Mouse (Mus musculus): ENCODE results near the gene 4931429L15Rik. TPM values are rescaled to one million over a fixed set of nuclear protein-coding genes. Genes with fewer than 3 reads are reported as not detected.

Gene 4931429L15Rik
- polyA plus RNA-seq, 1 experiment = not detected

GRCm38 (mm10) chr9:46261131-46261530, 58.7 kb downstream of the 4931429L15Rik start:
- 89% methylated on average over 7 of the region's 7 CpGs for WGBS
- H3K4me1 ChIP-seq (ENCODE audit: control insufficient read depth, insufficient read depth, insufficient read length) = no peaks in the 10 kb centered on the region
- no peak for DNase-seq (ENCODE audit: low read depth in 1 of 2, low spot score in 2 of 2)
- H3K36me3 ChIP-seq (ENCODE audit: control insufficient read depth, insufficient read depth, low read length) = no peaks in the 10 kb centered on the region
- TF ChIP-seq POLR2A (IDR thresholded peaks at IDR 0.05; ENCODE audit: low read depth, low read length) (no peak), CTCF (IDR thresholded peaks at IDR 0.05; ENCODE audit: extremely low read depth, insufficient read depth, insufficient read length, insufficient replicate concordance) (no peak)
- no peaks in the 10 kb centered on the region for H3K27me3 ChIP-seq (ENCODE audit: control insufficient read depth, insufficient read depth, low read length)
- no peak overlapping the region for H3K4me3 ChIP-seq (ENCODE audit: extremely low read depth, insufficient read depth, insufficient read length)
- H3K27ac ChIP-seq (ENCODE audit: insufficient read depth, low read length) = no peak overlapping the region

DNA sequence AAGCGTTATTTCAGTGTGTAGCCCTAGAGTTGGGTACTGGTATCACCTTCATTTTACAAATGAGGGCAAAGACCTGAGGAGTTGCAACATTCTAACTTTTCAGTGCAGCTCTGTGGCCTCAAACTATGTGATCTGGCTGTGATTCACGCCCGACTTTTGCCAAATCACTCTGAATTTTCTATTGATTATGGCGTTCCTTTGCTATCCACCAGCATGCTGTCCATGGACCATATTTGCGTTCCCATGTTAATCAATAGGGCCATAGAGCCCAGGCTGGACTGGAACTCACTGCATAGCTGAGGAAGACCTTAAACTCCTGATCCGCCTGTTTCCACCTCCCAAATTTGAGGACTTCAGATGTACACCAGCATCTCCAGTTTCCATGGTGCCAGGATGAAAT, 60.7 kb downstream of the 4931429L15Rik start:
- WGBS = 90% methylated on average over 6 of the region's 6 CpGs
- H3K27ac ChIP-seq (ENCODE audit: insufficient read depth, low read length) = no peak overlapping the region
- H3K4me1 ChIP-seq (ENCODE audit: control insufficient read depth, insufficient read depth, insufficient read length) = no peaks in the 10 kb centered on the region
- H3K27me3 ChIP-seq (ENCODE audit: control insufficient read depth, insufficient read depth, low read length) = no peaks in the 10 kb centered on the region
- no peaks in the 10 kb centered on the region for H3K36me3 ChIP-seq (ENCODE audit: control insufficient read depth, insufficient read depth, low read length)
- H3K4me3 ChIP-seq (ENCODE audit: extremely low read depth, insufficient read depth, insufficient read length) = no peak overlapping the region
- DNase-seq (ENCODE audit: low read depth in 1 of 2, low spot score in 2 of 2) = no peak
- no peak for TF ChIP-seq CTCF (IDR thresholded peaks at IDR 0.05; ENCODE audit: extremely low read depth, insufficient read depth, insufficient read length, insufficient replicate concordance)
- TF ChIP-seq POLR2A (IDR thresholded peaks at IDR 0.05; ENCODE audit: low read depth, low read length) = no peak

- H3K4me3 ChIP-seq (ENCODE audit: extremely low read depth, insufficient read depth, insufficient read length) = no peak overlapping the region
- WGBS = 81% methylated on average over 3 of the region's 3 CpGs
- no peak overlapping the region for H3K27ac ChIP-seq (ENCODE audit: insufficient read depth, low read length)
- DNase-seq (ENCODE audit: low read depth in 1 of 2, low spot score in 2 of 2) = no peak
- H3K27me3 ChIP-seq (ENCODE audit: control insufficient read depth, insufficient read depth, low read length) = no peaks in the 10 kb centered on the region
- H3K36me3 ChIP-seq (ENCODE audit: control insufficient read depth, insufficient read depth, low read length) = no peaks in the 10 kb centered on the region
- H3K4me1 ChIP-seq (ENCODE audit: control insufficient read depth, insufficient read depth, insufficient read length) = no peaks in the 10 kb centered on the region
- no peak for TF ChIP-seq CTCF (IDR thresholded peaks at IDR 0.05; ENCODE audit: extremely low read depth, insufficient read depth, insufficient read length, insufficient replicate concordance)
- TF ChIP-seq POLR2A (IDR thresholded peaks at IDR 0.05; ENCODE audit: low read depth, low read length) = no peak
These were observed 62.2 kb downstream of the 4931429L15Rik start for GRCm38 (mm10) chr9:46257546-46257945.

- H3K36me3 ChIP-seq (ENCODE audit: control insufficient read depth, insufficient read depth, low read length) = no peaks in the 10 kb centered on the region
- no peaks in the 10 kb centered on the region for H3K27me3 ChIP-seq (ENCODE audit: control insufficient read depth, insufficient read depth, low read length)
- H3K27ac ChIP-seq (ENCODE audit: insufficient read depth, low read length) = no peak overlapping the region
- no peak for TF ChIP-seq CTCF (IDR thresholded peaks at IDR 0.05; ENCODE audit: extremely low read depth, insufficient read depth, insufficient read length, insufficient replicate concordance)
- TF ChIP-seq POLR2A (IDR thresholded peaks at IDR 0.05; ENCODE audit: low read depth, low read length) = no peak
- 84% methylated on average over 10 of the region's 10 CpGs for WGBS
- no peaks in the 10 kb centered on the region for H3K4me1 ChIP-seq (ENCODE audit: control insufficient read depth, insufficient read depth, insufficient read length)
- no peak overlapping the region for H3K4me3 ChIP-seq (ENCODE audit: extremely low read depth, insufficient read depth, insufficient read length)
- DNase-seq (ENCODE audit: low read depth in 1 of 2, low spot score in 2 of 2) = no peak
These were observed 63.0 kb downstream of the 4931429L15Rik start for GRCm38 (mm10) chr9:46256658-46257385.

DNA sequence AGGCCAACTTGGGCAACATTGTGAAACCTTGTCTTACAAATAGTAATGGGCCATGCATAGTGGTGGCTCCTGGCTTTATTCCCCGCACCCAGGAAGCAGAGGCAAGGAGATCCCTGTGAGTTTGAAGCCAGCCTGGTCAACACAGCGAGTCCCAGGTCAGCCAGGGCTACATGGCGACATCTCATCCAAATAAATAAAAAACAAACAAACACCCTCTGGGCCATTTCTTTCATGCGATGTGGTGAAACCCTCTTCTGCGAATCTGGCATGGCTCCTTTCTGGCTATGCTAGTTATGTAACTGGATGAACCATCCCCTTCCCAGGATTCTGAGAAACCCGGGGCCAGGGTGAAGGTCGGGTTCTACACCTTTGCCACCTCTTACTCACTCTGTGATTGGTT, 63.6 kb downstream of the 4931429L15Rik start:
- no peaks in the 10 kb centered on the region for H3K27me3 ChIP-seq (ENCODE audit: control insufficient read depth, insufficient read depth, low read length)
- TF ChIP-seq CTCF (IDR thresholded peaks at IDR 0.05; ENCODE audit: extremely low read depth, insufficient read depth, insufficient read length, insufficient replicate concordance) = no peak
- TF ChIP-seq POLR2A (IDR thresholded peaks at IDR 0.05; ENCODE audit: low read depth, low read length) = no peak
- no peaks in the 10 kb centered on the region for H3K4me1 ChIP-seq (ENCODE audit: control insufficient read depth, insufficient read depth, insufficient read length)
- H3K4me3 ChIP-seq (ENCODE audit: extremely low read depth, insufficient read depth, insufficient read length) = no peak overlapping the region
- H3K36me3 ChIP-seq (ENCODE audit: control insufficient read depth, insufficient read depth, low read length) = no peaks in the 10 kb centered on the region
- 89% methylated on average over 7 of the region's 7 CpGs for WGBS
- no peak overlapping the region for H3K27ac ChIP-seq (ENCODE audit: insufficient read depth, low read length)
- no peak for DNase-seq (ENCODE audit: low read depth in 1 of 2, low spot score in 2 of 2)

Other genes starting within 250 kb of the 4931429L15Rik start
- 0.22 and 0.42 TPM in 2 replicates for gene Apoa1, start 91.4 kb downstream of the 4931429L15Rik start, polyA plus RNA-seq (2012; rRNA removed)
- 0.44 and 0.45 TPM in 2 replicates for gene Apoc3, start 84.3 kb downstream of the 4931429L15Rik start, polyA plus RNA-seq (2012; rRNA removed)
- 0.31 and 0.33 TPM in 2 replicates for gene Apoa4, start 79.3 kb downstream of the 4931429L15Rik start, polyA plus RNA-seq (2012; rRNA removed)
- gene Apoa5, start 51.4 kb downstream of the 4931429L15Rik start, polyA plus RNA-seq (2012; rRNA removed) = 0.08 and 0.15 TPM in 2 replicates
- 19.4 and 24.9 TPM in 2 replicates for gene Zpr1, start 46.9 kb downstream of the 4931429L15Rik start, polyA plus RNA-seq (2012; rRNA removed)
- 8.0 and 9.0 TPM in 2 replicates for gene Bud13, start 37.0 kb downstream of the 4931429L15Rik start, polyA plus RNA-seq (2012; rRNA removed)